Mouse (Mus musculus) cortical plate, adult 2 months (tissue): ENCODE data around the gene Plekhh3. TPM values are rescaled to one million over a fixed set of nuclear protein-coding genes. Genes with fewer than 3 reads are reported as not detected.

Experiments used
- H3K27ac ChIP-seq: fragments of 200-500 bp; 2 replicates; pipeline ENCODE4 v1.5.1; 2012; ENCODE audit warnings: low read length, control low read depth, inconsistent platforms; ENCODE audit not compliant: insufficient read depth
- H3K4me1 ChIP-seq: fragments of 200-500 bp; 2 replicates; pipeline ENCODE4 v1.6.1; 2011; ENCODE audit warnings: low read length; ENCODE audit not compliant: control insufficient read depth, insufficient read depth
- H3K4me3 ChIP-seq: fragments of 200-500 bp; 2 replicates; pipeline ENCODE4 v1.5.1; 2011; ENCODE audit warnings: mild to moderate bottlenecking, low read length, control low read depth; ENCODE audit not compliant: insufficient read depth
- CTCF ChIP-seq: fragments of 200-500 bp; IDR thresholded peaks from 2 replicates; pipeline ENCODE4 v1.5.1; 2011; ENCODE audit warnings: mild to moderate bottlenecking, control low read depth, low read length; ENCODE audit not compliant: insufficient read depth; ENCODE audit errors: extremely low read depth
- POLR2A ChIP-seq: fragments of 200-500 bp; IDR thresholded peaks from 2 replicates; pipeline ENCODE4 v1.6.1; 2011; ENCODE audit warnings: mild to moderate bottlenecking, low read length, control low read depth; ENCODE audit not compliant: insufficient read depth; ENCODE audit errors: extremely low read depth
- polyA plus RNA-seq: library from polyadenylated mRNA; depleted of rRNA; stranded (reverse); fragments of >200 nt; gene quantifications from 2 replicates; pipeline ENCODE4 v1.2.3, GENCODE M21; 2012

The Plekhh3 gene
- polyA plus RNA-seq, 1 experiment, result 15.8 TPM

GRCm38 (mm10) chr11:101178061-101179058 lies 7.2 kb upstream of the Plekhh3 start:
- H3K27ac ChIP-seq, result no peak overlapping the region
- TF ChIP-seq CTCF (no peak), POLR2A (no peak)
- peak overlapping the region; percentile 77; the same call in 1 of the 2 replicates for H3K4me3 ChIP-seq
- H3K4me1 ChIP-seq, result no peaks in the 10 kb centered on the region; the same call in 1 of the 2 replicates

GRCm38 (mm10) chr11:101176933-101177773 lies 6.0 kb upstream of the Plekhh3 start:
- no peak overlapping the region for H3K27ac ChIP-seq
- H3K4me1 ChIP-seq, result peaks cover 5% of the 10 kb centered on the region
- TF ChIP-seq POLR2A (no peak), CTCF (peak; percentile 52)
- peak overlapping the region; percentile 77 for H3K4me3 ChIP-seq

GRCm38 (mm10) chr11:101176117-101176691 lies 5.1 kb upstream of the Plekhh3 start:
- Histone ChIP-seq H3K27ac (peak overlapping the region; percentile 82), H3K4me3 (peak overlapping the region; percentile 77), H3K4me1 (peaks cover 5% of the 10 kb centered on the region)
- TF ChIP-seq CTCF (0 out of 2 replicates have a peak, but pooled peaks have one; percentile 8), POLR2A (no peak)

GRCm38 (mm10) chr11:101175636-101176116 lies 4.5 kb upstream of the Plekhh3 start:
- Histone ChIP-seq H3K4me1 (peaks cover 5% of the 10 kb centered on the region), H3K4me3 (peak overlapping the region; percentile 77), H3K27ac (peak overlapping the region; percentile 82)
- TF ChIP-seq CTCF (no peak), POLR2A (no peak)

GRCm38 (mm10) chr11:101174851-101175628 lies 3.9 kb upstream of the Plekhh3 start, which contains the start of gene Ccr10:
TSS of gene Ccr10 (minus strand) at chr11:101175443.
- H3K4me1 ChIP-seq, result peaks cover 5% of the 10 kb centered on the region
- TF ChIP-seq CTCF, result peak; percentile 24; the same call in 1 of the 2 replicates
- no peak for TF ChIP-seq POLR2A
- H3K4me3 ChIP-seq, result peak within 1 kb of the TSS; percentile 77
- H3K27ac ChIP-seq, result peak within 1 kb of the TSS; percentile 82

GRCm38 (mm10) chr11:101174389-101174745 lies 3.2 kb upstream of the Plekhh3 start:
- TF ChIP-seq POLR2A, result no peak
- no peak for TF ChIP-seq CTCF
- no peak overlapping the region for H3K27ac ChIP-seq
- H3K4me3 ChIP-seq, result peak overlapping the region; percentile 22; the same call in 1 of the 2 replicates
- H3K4me1 ChIP-seq, result peaks cover 5% of the 10 kb centered on the region

- H3K27ac ChIP-seq, result no peak overlapping the region
Measured at GRCm38 (mm10) chr11:101173631-101174388, 2.7 kb upstream of the Plekhh3 start.

More at GRCm38 (mm10) chr11:101173631-101174388, 2.7 kb upstream of the Plekhh3 start:
- Histone ChIP-seq H3K4me3 (peak overlapping the region; percentile 22), H3K4me1 (peaks cover 5% of the 10 kb centered on the region)
- TF ChIP-seq POLR2A (no peak), CTCF (peak; percentile 45; the same call in 1 of the 2 replicates)
